Mouse (Mus musculus) cortical plate, adult 2 months (tissue): ENCODE measurements around the gene Sdhc. TPM values are rescaled to one million over a fixed set of nuclear protein-coding genes. Genes with fewer than 3 reads are reported as not detected.
"Not testable (repeated sequence)": the region's sequence is repeated elsewhere in the genome, so short reads cannot be mapped to it uniquely, and the experiment has no call there.

Experiments
- H3K27ac ChIP-seq: fragments of 200-500 bp; 2 replicates; pipeline ENCODE4 v1.5.1; 2012; ENCODE audit warnings: low read length, control low read depth, inconsistent platforms; ENCODE audit not compliant: insufficient read depth
- H3K4me1 ChIP-seq: fragments of 200-500 bp; 2 replicates; pipeline ENCODE4 v1.6.1; 2011; ENCODE audit warnings: low read length; ENCODE audit not compliant: control insufficient read depth, insufficient read depth
- H3K4me3 ChIP-seq: fragments of 200-500 bp; 2 replicates; pipeline ENCODE4 v1.5.1; 2011; ENCODE audit warnings: mild to moderate bottlenecking, low read length, control low read depth; ENCODE audit not compliant: insufficient read depth
- CTCF ChIP-seq: fragments of 200-500 bp; IDR thresholded peaks from 2 replicates; pipeline ENCODE4 v1.5.1; 2011; ENCODE audit warnings: mild to moderate bottlenecking, control low read depth, low read length; ENCODE audit not compliant: insufficient read depth; ENCODE audit errors: extremely low read depth
- POLR2A ChIP-seq: fragments of 200-500 bp; IDR thresholded peaks from 2 replicates; pipeline ENCODE4 v1.6.1; 2011; ENCODE audit warnings: mild to moderate bottlenecking, low read length, control low read depth; ENCODE audit not compliant: insufficient read depth; ENCODE audit errors: extremely low read depth
- polyA plus RNA-seq: library from polyadenylated mRNA; depleted of rRNA; stranded (reverse); fragments of >200 nt; gene quantifications from 2 replicates; pipeline ENCODE4 v1.2.3, GENCODE M21; 2012

Sdhc gene
- polyA plus RNA-seq, 1 experiment: 242 TPM

- TF ChIP-seq POLR2A (no peak), CTCF (no peak)
- Histone ChIP-seq H3K27ac (no peak overlapping the region), H3K4me1 (no peaks in the 10 kb centered on the region), H3K4me3 (peak overlapping the region; percentile 79)
These were observed 47.7 kb downstream of the Sdhc start for GRCm38 (mm10) chr1:171102547-171103177.

GRCm38 (mm10) chr1:171101733-171102546 is 48.5 kb downstream of the Sdhc start:
- Histone ChIP-seq H3K27ac (no peak overlapping the region), H3K4me1 (no peaks in the 10 kb centered on the region), H3K4me3 (peak overlapping the region; percentile 79)
- no peak for TF ChIP-seq POLR2A

GRCm38 (mm10) chr1:171101033-171101432 is 49.4 kb downstream of the Sdhc start:
- Histone ChIP-seq H3K4me3 (no peak overlapping the region), H3K27ac (no peak overlapping the region)

GRCm38 (mm10) chr1:171097612-171098011 is 52.8 kb downstream of the Sdhc start:
- Histone ChIP-seq H3K27ac (no peak overlapping the region), H3K4me1 (no peaks in the 10 kb centered on the region), H3K4me3 (no peak overlapping the region)
- TF ChIP-seq POLR2A: no peak
- TF ChIP-seq CTCF: no peak

More at GRCm38 (mm10) chr1:171101033-171101432, 49.4 kb downstream of the Sdhc start:
- TF ChIP-seq POLR2A (no peak), CTCF (no peak)
- no peaks in the 10 kb centered on the region for H3K4me1 ChIP-seq

GRCm38 (mm10) chr1:171097136-171097535 is 53.3 kb downstream of the Sdhc start:
- no peak for TF ChIP-seq POLR2A
- TF ChIP-seq CTCF: no peak
- no peak overlapping the region for H3K27ac ChIP-seq
- no peaks in the 10 kb centered on the region for H3K4me1 ChIP-seq
- H3K4me3 ChIP-seq: no peak overlapping the region

- H3K4me3 ChIP-seq: no peak overlapping the region
- no peak overlapping the region for H3K27ac ChIP-seq
- no peak for TF ChIP-seq CTCF
- TF ChIP-seq POLR2A: no peak
- no peaks in the 10 kb centered on the region for H3K4me1 ChIP-seq
These were observed 54.1 kb downstream of the Sdhc start for GRCm38 (mm10) chr1:171096110-171096964.

GRCm38 (mm10) chr1:171094424-171094823 is 56.0 kb downstream of the Sdhc start:
- TF ChIP-seq POLR2A: no peak
- TF ChIP-seq CTCF: no peak
- Histone ChIP-seq H3K4me3 (no peak overlapping the region), H3K27ac (no peak overlapping the region), H3K4me1 (no peaks in the 10 kb centered on the region)

DNA sequence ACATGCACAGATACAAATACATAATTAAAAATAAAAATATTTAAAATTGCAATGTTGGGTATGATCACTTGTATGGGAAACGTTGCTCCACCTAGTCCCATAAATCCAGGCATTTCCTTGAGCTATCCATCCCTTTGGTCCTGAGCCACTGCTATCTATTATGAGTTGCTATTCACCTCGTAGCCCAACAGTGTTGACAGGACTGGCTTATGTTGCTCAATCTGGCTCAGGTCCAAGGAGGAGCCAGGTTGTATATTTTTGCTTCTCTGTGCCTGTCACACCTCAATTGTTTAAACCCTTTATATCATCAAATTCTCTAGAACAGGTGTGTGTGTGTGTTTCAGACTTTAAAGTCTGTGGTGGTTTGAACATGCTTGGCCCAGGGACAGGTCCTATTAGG is 59.6 kb downstream of the Sdhc start:
- TF ChIP-seq CTCF: no peak
- no peak for TF ChIP-seq POLR2A
- Histone ChIP-seq H3K4me1 (no peaks in the 10 kb centered on the region), H3K27ac (no peak overlapping the region), H3K4me3 (no peak overlapping the region)

- Histone ChIP-seq H3K4me1 (no peaks in the 10 kb centered on the region), H3K27ac (no peak overlapping the region), H3K4me3 (no peak overlapping the region)
- TF ChIP-seq POLR2A (no peak), CTCF (no peak)
These were observed 60.5 kb downstream of the Sdhc start for GRCm38 (mm10) chr1:171089891-171090290.

DNA sequence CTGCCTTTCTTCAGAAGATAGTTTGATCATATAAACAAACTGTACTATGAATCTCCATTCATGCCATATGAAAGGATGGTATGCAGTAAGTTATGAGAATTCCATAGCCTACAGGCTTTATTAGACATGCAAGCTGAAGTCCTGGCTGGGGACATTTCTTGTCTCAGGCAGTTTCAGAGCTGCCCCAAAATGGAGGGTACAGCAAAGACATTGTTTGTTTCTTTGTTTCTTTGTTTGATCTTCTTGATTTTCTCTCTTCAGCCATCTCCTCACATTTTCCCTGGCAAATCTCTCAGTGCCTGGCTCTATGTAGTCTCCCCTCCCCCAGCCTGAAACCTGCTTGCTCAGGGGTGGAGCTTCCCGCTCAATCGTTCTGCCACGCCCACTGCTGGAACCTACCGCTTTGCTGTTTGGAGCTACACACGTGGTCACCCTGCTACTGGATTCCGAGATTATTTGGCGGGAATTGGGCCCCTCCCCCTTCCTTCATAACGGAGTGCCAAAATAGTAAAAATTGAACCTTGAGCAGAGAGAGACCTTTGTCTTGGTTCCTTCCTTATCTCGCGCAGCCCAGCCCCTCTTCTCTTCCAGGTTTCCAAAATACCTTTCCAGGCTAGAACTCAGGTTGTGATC is 62.0 kb downstream of the Sdhc start:
- not testable (repeated sequence) for H3K27ac ChIP-seq, H3K4me1 ChIP-seq, H3K4me3 ChIP-seq
